In the genomic region with DNA sequence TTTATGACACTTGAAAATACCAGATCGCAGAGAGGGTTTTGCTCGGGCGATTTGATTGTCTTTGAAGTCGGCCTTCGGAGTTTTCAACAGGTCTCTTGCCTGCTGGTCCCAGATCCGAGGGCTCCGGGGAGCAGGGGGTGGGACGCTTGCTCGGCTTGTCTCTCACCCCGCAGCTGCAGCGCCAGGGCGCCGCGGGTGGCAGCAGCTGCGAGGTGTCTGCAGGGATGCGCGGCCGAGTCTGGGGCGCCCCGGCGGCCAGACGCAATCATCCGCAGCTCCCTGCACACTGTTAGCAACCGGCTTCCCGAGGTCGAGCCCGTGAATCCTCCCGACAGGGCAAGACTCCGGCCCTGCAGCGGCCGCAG, we compare ENCODE assay signal across 8 mouse cellular contexts.
DNase-seq lines count a peak whose midpoint lies in the region; ATAC-seq and TF ChIP-seq lines count a peak whose summit lies in the region.

No protein-coding gene starts in this region.

- no peaks in the 10 kb centered on the region for H3K9me3 ChIP-seq in ES-Bruce4 (replicated peaks; ENCODE audit: control insufficient read depth, insufficient read depth, low read length, poor library complexity, severe bottlenecking)
- no peaks in the 10 kb centered on the region for H3K9me3 ChIP-seq in embryonic facial prominence, embryonic 14.5 days (ENCODE audit: control insufficient read depth, low read length)
- no peaks in the 10 kb centered on the region for H3K9me3 ChIP-seq in midbrain, embryonic 16.5 days (replicated peaks; ENCODE audit: control insufficient read depth, low read length, poor library complexity, severe bottlenecking)

- peaks cover 13% of the 10 kb centered on the region for H3K27me3 ChIP-seq in ES-Bruce4 (ENCODE audit: control insufficient read depth, insufficient read depth, low read length, poor library complexity, severe bottlenecking)
- H3K27me3 ChIP-seq in embryonic facial prominence, embryonic 14.5 days (replicated peaks; ENCODE audit: control insufficient read depth, insufficient read depth, low read length) = peaks cover 82% of the 10 kb centered on the region
- peaks cover 22% of the 10 kb centered on the region for H3K27me3 ChIP-seq in midbrain, embryonic 16.5 days (ENCODE audit: control insufficient read depth, insufficient read depth, low read depth, low read length)

- under 1% methylated on average over 27 of the region's 31 CpGs for WGBS in embryonic facial prominence, embryonic 14.5 days
- under 1% methylated on average over 31 of the region's 31 CpGs for WGBS in midbrain, embryonic 16.5 days

- no peak for TF ChIP-seq POLR2A in ES-Bruce4 (IDR thresholded peaks at IDR 0.05; ENCODE audit: insufficient read depth, low read length)

- H3K4me2 ChIP-seq in embryonic facial prominence, embryonic 14.5 days (ENCODE audit: low read depth, low read length) = peak overlapping the region; percentile 73
- peak overlapping the region; percentile 68 for H3K4me2 ChIP-seq in midbrain, embryonic 16.5 days (ENCODE audit: low read length)

- H3K27ac ChIP-seq in ES-Bruce4 (ENCODE audit: insufficient read depth, low read length) = no peak overlapping the region
- H3K27ac ChIP-seq in embryonic facial prominence, embryonic 14.5 days (replicated peaks; ENCODE audit: low read depth, low read length) = no peak overlapping the region
- peak overlapping the region; percentile 69 for H3K27ac ChIP-seq in midbrain, embryonic 16.5 days (ENCODE audit: low read length)

- H3K4me3 ChIP-seq in ES-Bruce4 (ENCODE audit: low read depth, low read length) = peak overlapping the region; percentile 79
- peak overlapping the region; percentile 52 for H3K4me3 ChIP-seq in embryonic facial prominence, embryonic 14.5 days (ENCODE audit: low read depth, low read length)
- peak overlapping the region; percentile 50 for H3K4me3 ChIP-seq in midbrain, embryonic 16.5 days (ENCODE audit: low read depth, low read length)

- H3K36me3 ChIP-seq in ES-Bruce4 (ENCODE audit: control insufficient read depth, insufficient read depth, low read length, poor library complexity, severe bottlenecking) = no peaks in the 10 kb centered on the region
- H3K36me3 ChIP-seq in embryonic facial prominence, embryonic 14.5 days (ENCODE audit: control insufficient read depth, insufficient read depth, low read length) = no peaks in the 10 kb centered on the region
- H3K36me3 ChIP-seq in midbrain, embryonic 16.5 days (ENCODE audit: control insufficient read depth, insufficient read depth, low read length) = no peaks in the 10 kb centered on the region

- no peak for TF ChIP-seq CTCF in ES-Bruce4 (IDR thresholded peaks at IDR 0.05; ENCODE audit: low read depth, low read length)

- intact Hi-C loops in left cerebral cortex, postnatal 14 days (cut with DNase I) = loop anchor here (5.0 kb wide), 2 partner anchors 36 to 116 kb away; no protein-coding TSS in a partner anchor

- ATAC-seq in embryonic facial prominence, embryonic 14.5 days (ENCODE audit: low read depth) = peak; percentile 86
- peak; percentile 92 for ATAC-seq in midbrain, embryonic 16.5 days

- no peak for TF ChIP-seq EP300 in ES-Bruce4 (IDR thresholded peaks at IDR 0.05; ENCODE audit: insufficient read depth, low read depth, low read length)

- H3K4me1 ChIP-seq in ES-Bruce4 (ENCODE audit: control insufficient read depth, insufficient read depth, low read length) = no peaks in the 10 kb centered on the region
- H3K4me1 ChIP-seq in embryonic facial prominence, embryonic 14.5 days (ENCODE audit: control insufficient read depth, insufficient read depth, low read length) = 0 out of 2 replicates have a peak, but pooled peaks cover 5% of the 10 kb centered on the region
- H3K4me1 ChIP-seq in midbrain, embryonic 16.5 days (ENCODE audit: control insufficient read depth, insufficient read depth, low read length) = peaks cover 4% of the 10 kb centered on the region; the same call in 1 of the 2 replicates

- peak; percentile 7 to 13 for DNase-seq in cerebellum, postnatal 36 days
- DNase-seq in cerebellum, postnatal 4 days (ENCODE audit: low spot score in 2 of 2) = no peak
- DNase-seq in embryonic facial prominence, embryonic 14.5 days (ENCODE audit: low spot score) = peak; percentile 60
- DNase-seq in heart, postnatal 4 days = peak; percentile 20
- DNase-seq in left cerebral cortex, postnatal 14 days (ENCODE audit: low spot score in 2 of 2) = peak; percentile 21 to 50
- no peak for DNase-seq in spleen, adult 18-20 months

- H3K9ac ChIP-seq in ES-Bruce4 (ENCODE audit: low read depth, poor library complexity, severe bottlenecking) = peak overlapping the region; percentile 31
- H3K9ac ChIP-seq in embryonic facial prominence, embryonic 14.5 days (ENCODE audit: low read depth, low read length) = peak overlapping the region; percentile 61
- peak overlapping the region; percentile 68 for H3K9ac ChIP-seq in midbrain, embryonic 16.5 days (ENCODE audit: low read depth, low read length)

Comparison
In these comparisons a context has a peak if more than half of its experiments do, and no peak if none do; other contexts are left out.
1. DNase-seq: peak in cerebellum, postnatal 36 days (2 of 2), embryonic facial prominence, embryonic 14.5 days (single experiment), heart, postnatal 4 days (single experiment) and left cerebral cortex, postnatal 14 days (2 of 2); none in cerebellum, postnatal 4 days (0 of 2) and spleen, adult 18-20 months (0 of 2).
2. Peak in every context shown above with its lines, with median percentiles within 50 percentile points of each other: H3K4me3 ChIP-seq and H3K9ac ChIP-seq.